Mouse (Mus musculus) heart, adult 2 months (tissue): Measurements from ENCODE around the gene Cox6a2.

Source experiments
- CTCF ChIP-seq: fragments of 200-600 bp; IDR thresholded peaks from 2 replicates; pipeline ENCODE4 v1.8.1; 2022; ENCODE audit warnings: antibody characterized with exemption, mild to moderate bottlenecking, moderate library complexity
- EP300 ChIP-seq: fragments of 200-500 bp; IDR thresholded peaks from 2 replicates; pipeline ENCODE4 v1.6.1; 2011; ENCODE audit warnings: low read depth, low read length, control low read depth; ENCODE audit not compliant: insufficient read depth
- POLR2A ChIP-seq: fragments of 200-500 bp; IDR thresholded peaks from 2 replicates; pipeline ENCODE4 v1.6.1; 2011; ENCODE audit warnings: mild to moderate bottlenecking, low read depth, low read length, control low read depth; ENCODE audit not compliant: insufficient read depth

- TF ChIP-seq EP300 (no peak), CTCF (no peak), POLR2A (no peak)
These were observed 14.7 kb upstream of the Cox6a2 start for GRCm38 (mm10) chr7:128220936-128221335.
